Mouse (Mus musculus) ES-Bruce4 (cell line): ENCODE measurements around the gene 4930404H24Rik. TPM values are rescaled to one million over a fixed set of nuclear protein-coding genes. Genes with fewer than 3 reads are reported as not detected.

Experiments
- H3K27ac ChIP-seq: 2 replicates; pipeline ENCODE4 v1.5.1; 2012; ENCODE audit warnings: low read length, inconsistent platforms; ENCODE audit not compliant: insufficient read depth
- H3K27me3 ChIP-seq: 2 replicates; pipeline ENCODE4 v1.6.1; 2012; ENCODE audit warnings: mild to moderate bottlenecking, low read length, inconsistent platforms; ENCODE audit not compliant: control insufficient read depth, poor library complexity, insufficient read depth, severe bottlenecking
- H3K36me3 ChIP-seq: 2 replicates; pipeline ENCODE4 v1.6.1; 2012; ENCODE audit warnings: inconsistent platforms, mild to moderate bottlenecking, low read length, moderate library complexity; ENCODE audit not compliant: control insufficient read depth, poor library complexity, insufficient read depth, severe bottlenecking
- H3K4me1 ChIP-seq: one replicate; pipeline ENCODE4 v1.8.1; 2011; ENCODE audit warnings: low read length; ENCODE audit not compliant: control insufficient read depth, insufficient read depth
- H3K4me3 ChIP-seq: 2 replicates; pipeline ENCODE4 v1.5.1; 2011; ENCODE audit warnings: low read depth, mild to moderate bottlenecking, low read length
- H3K9ac ChIP-seq: 2 replicates; pipeline ENCODE4 v1.6.1; 2012; ENCODE audit warnings: low read depth, mild to moderate bottlenecking, inconsistent platforms; ENCODE audit not compliant: poor library complexity, severe bottlenecking
- H3K9me3 ChIP-seq: replicated peaks from 2 replicates; pipeline ENCODE4 v1.6.1; 2012; ENCODE audit warnings: mild to moderate bottlenecking, low read length, inconsistent platforms; ENCODE audit not compliant: control insufficient read depth, poor library complexity, insufficient read depth, severe bottlenecking
- CTCF ChIP-seq: IDR thresholded peaks from one replicate; pipeline ENCODE4 v1.8.1; 2011; ENCODE audit warnings: low read depth, low read length
- EP300 ChIP-seq: IDR thresholded peaks from 2 replicates; pipeline ENCODE4 v1.6.1; 2011; ENCODE audit warnings: low read depth, low read length; ENCODE audit not compliant: insufficient read depth
- POLR2A ChIP-seq: IDR thresholded peaks from one replicate; pipeline ENCODE4 v1.8.1; 2011; ENCODE audit warnings: low read length; ENCODE audit not compliant: insufficient read depth
- polyA plus RNA-seq: library from polyadenylated mRNA; stranded (reverse); fragments of >200 nt; gene quantifications from 2 replicates; pipeline ENCODE4 v1.2.4, GENCODE M21; 2011; ENCODE audit warnings: low read depth; ENCODE audit not compliant: missing spikeins, insufficient read depth, insufficient read length

The 4930404H24Rik gene
- polyA plus RNA-seq, 1 experiment: not detected

- Histone ChIP-seq H3K9ac (no peak overlapping the region), H3K9me3 (no peaks in the 10 kb centered on the region), H3K36me3 (no peaks in the 10 kb centered on the region), H3K27ac (no peak overlapping the region), H3K4me1 (peaks cover 7% of the 10 kb centered on the region), H3K4me3 (no peak overlapping the region), H3K27me3 (no peaks in the 10 kb centered on the region)
- no peak for TF ChIP-seq POLR2A
- no peak for TF ChIP-seq CTCF
- no peak for TF ChIP-seq EP300
Observed at GRCm38 (mm10) chr2:153446476-153446875, 46.1 kb upstream of the 4930404H24Rik start.

DNA sequence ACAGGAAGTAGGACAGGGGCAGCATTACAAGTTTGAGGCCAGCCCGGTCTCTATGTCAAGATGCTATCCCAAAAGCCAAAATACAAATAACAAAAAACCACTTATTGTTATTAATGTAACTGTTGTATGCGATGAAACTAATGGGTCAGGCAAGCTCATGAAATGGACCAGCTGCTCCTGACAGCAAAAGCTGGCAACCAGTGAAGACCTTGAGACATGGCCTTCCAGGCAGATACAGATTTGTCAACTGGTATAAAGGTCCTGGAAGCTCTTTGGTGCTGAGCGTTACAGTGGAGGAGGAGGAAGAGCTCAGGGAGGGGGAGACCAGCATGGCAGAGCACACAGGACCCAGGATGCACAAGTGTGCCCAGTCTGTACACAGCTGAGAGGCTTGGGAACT lies 44.9 kb upstream of the 4930404H24Rik start:
- no peaks in the 10 kb centered on the region for H3K36me3 ChIP-seq
- H3K9ac ChIP-seq: no peak overlapping the region
- TF ChIP-seq EP300 (no peak), POLR2A (no peak), CTCF (no peak)
- no peak overlapping the region for H3K4me3 ChIP-seq
- H3K9me3 ChIP-seq: no peaks in the 10 kb centered on the region
- H3K27ac ChIP-seq: no peak overlapping the region
- peaks cover 1% of the 10 kb centered on the region for H3K4me1 ChIP-seq
- no peaks in the 10 kb centered on the region for H3K27me3 ChIP-seq

- H3K36me3 ChIP-seq: no peaks in the 10 kb centered on the region
- no peak overlapping the region for H3K27ac ChIP-seq
- no peaks in the 10 kb centered on the region for H3K9me3 ChIP-seq
- H3K27me3 ChIP-seq: no peaks in the 10 kb centered on the region
- no peak overlapping the region for H3K9ac ChIP-seq
- no peak for TF ChIP-seq EP300
- no peak for TF ChIP-seq POLR2A
- no peak for TF ChIP-seq CTCF
- no peaks in the 10 kb centered on the region for H3K4me1 ChIP-seq
- H3K4me3 ChIP-seq: no peak overlapping the region
Observed at GRCm38 (mm10) chr2:153448519-153448918, 44.1 kb upstream of the 4930404H24Rik start.

- Histone ChIP-seq H3K9me3 (no peaks in the 10 kb centered on the region), H3K4me3 (no peak overlapping the region), H3K4me1 (no peaks in the 10 kb centered on the region), H3K36me3 (no peaks in the 10 kb centered on the region), H3K27ac (no peak overlapping the region), H3K27me3 (no peaks in the 10 kb centered on the region), H3K9ac (no peak overlapping the region)
- no peak for TF ChIP-seq CTCF
- TF ChIP-seq POLR2A: no peak
- TF ChIP-seq EP300: no peak
Observed at GRCm38 (mm10) chr2:153453961-153454759, 38.4 kb upstream of the 4930404H24Rik start.

DNA sequence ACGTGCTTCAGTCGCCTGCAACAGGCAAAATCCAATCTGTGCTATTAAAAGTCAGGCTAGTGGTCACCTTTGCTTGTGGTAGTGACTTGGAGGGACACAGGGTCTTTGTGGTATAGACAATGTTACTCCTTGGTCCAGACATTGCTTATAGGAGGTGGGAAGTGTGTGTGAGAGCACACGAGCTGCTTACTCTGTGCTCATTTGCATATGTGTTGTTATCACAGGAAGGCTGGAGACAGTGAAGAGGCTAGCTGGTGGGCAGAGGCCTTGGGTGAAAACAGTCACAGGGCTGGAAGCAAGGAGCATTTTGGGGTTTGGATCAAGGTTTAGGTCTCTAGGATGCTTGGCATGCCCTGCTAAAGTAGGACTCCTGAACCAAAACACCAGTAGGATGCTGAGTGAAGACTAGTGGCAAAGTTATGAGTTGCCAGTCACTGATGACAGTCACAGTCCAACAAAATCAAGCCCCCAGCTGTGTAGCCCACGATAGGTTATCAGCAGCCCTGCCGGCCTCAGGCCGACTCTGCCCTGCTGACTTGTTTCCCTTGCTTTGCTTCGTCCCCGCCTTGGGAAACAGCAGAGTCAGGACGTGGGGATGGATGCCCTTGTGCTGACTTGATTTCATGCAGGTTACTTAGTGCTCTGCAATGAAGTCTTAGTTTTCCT lies 37.6 kb upstream of the 4930404H24Rik start:
- Histone ChIP-seq H3K27ac (no peak overlapping the region), H3K9ac (no peak overlapping the region), H3K9me3 (no peaks in the 10 kb centered on the region), H3K36me3 (no peaks in the 10 kb centered on the region), H3K4me1 (no peaks in the 10 kb centered on the region), H3K27me3 (no peaks in the 10 kb centered on the region), H3K4me3 (no peak overlapping the region)
- no peak for TF ChIP-seq EP300
- TF ChIP-seq POLR2A: no peak
- TF ChIP-seq CTCF: no peak

DNA sequence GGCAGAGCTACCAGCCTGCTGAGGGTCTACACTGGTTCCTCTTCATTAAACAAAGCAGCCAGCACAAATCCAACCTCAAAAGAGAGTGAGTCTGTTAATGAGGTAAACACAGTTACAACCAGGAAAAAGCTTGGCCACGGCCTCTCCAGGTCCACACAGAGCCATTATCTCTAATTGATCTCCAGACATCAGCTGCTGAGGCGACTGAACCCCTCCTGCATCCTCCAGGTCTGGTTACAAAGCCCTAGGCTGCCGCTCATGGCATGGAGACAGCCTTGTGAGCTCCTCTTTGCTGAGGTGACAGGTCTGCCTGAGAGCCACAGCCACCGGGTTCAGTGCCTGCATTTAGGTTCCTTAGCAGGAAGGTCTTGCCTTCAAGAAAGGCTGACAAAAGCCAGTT lies 35.1 kb upstream of the 4930404H24Rik start:
- H3K4me1 ChIP-seq: no peaks in the 10 kb centered on the region
- TF ChIP-seq POLR2A: no peak
- no peak for TF ChIP-seq EP300
- TF ChIP-seq CTCF: no peak

More for the DNA sequence above, 35.1 kb upstream of the 4930404H24Rik start:
- H3K9me3 ChIP-seq: no peaks in the 10 kb centered on the region
- no peaks in the 10 kb centered on the region for H3K27me3 ChIP-seq
- H3K9ac ChIP-seq: no peak overlapping the region
- no peak overlapping the region for H3K27ac ChIP-seq
- H3K4me3 ChIP-seq: no peak overlapping the region
- H3K36me3 ChIP-seq: no peaks in the 10 kb centered on the region
